ENCODE assay signal across 23 mouse cellular contexts in the genomic region with DNA sequence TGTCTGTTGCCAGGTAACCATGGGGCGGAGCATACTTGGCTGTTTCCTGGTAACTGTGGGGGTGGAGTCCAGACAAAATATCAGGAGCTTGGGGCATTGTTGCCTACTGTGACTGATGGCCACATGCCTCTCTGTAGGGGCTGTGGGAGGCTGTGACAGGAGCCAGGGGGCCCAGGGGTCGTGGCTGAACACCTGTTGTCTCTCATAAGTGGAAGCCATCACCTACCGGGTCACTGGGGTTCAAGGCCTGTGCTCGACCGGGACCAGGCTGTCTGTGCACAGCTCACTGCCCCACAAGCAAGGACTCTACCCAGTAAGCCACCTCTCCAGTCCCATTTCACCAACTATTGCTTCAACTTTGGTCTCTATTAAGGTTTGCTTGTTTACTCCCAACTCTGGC.
"Had no signal": no experiment of that assay in that cellular context is flagged by ENCODE, and none has a peak within 500 bp of the region (broad histone marks: within the 10 kb centered on the region; RNA-seq: fewer than 3 reads in every experiment).

No protein-coding gene starts in this region.

- H3K4me1 ChIP-seq: limb, embryonic 10.5 days; limb, embryonic 13.5 days; liver, embryonic 12.5 days; liver, embryonic 15.5 days; midbrain, embryonic 12.5 days; neural tube, embryonic 12.5 days; neural tube, embryonic 15.5 days had no signal

- H3K9me3 ChIP-seq: limb, embryonic 10.5 days; limb, embryonic 13.5 days; liver, embryonic 12.5 days; liver, embryonic 15.5 days; midbrain, embryonic 12.5 days; midbrain, embryonic 15.5 days; neural tube, embryonic 15.5 days had no signal

- DNase-seq: kidney, adult 2 months; kidney, postnatal 25 days; layer of hippocampus, adult 9-11 months; liver; lung, adult 18-20 months; lung, postnatal 14 days; right cerebral cortex, adult 18-20 months; right cerebral cortex, postnatal 14 days; right cerebral cortex, postnatal 4 days; thymus, adult 2 months; thymus, postnatal 14 days; thymus, postnatal 4 days had no signal

- H3K4me3 ChIP-seq: layer of hippocampus, adult 2 months; limb, embryonic 10.5 days; limb, embryonic 13.5 days; liver, embryonic 12.5 days; liver, embryonic 15.5 days; midbrain, embryonic 12.5 days; midbrain, embryonic 15.5 days; neural tube, embryonic 12.5 days; neural tube, embryonic 15.5 days had no signal

- H3K27ac ChIP-seq: kidney, postnatal 0 days; layer of hippocampus, adult 2 months; limb, embryonic 10.5 days; limb, embryonic 13.5 days; liver, embryonic 12.5 days; liver, embryonic 15.5 days; macrophage; midbrain, embryonic 12.5 days; midbrain, embryonic 15.5 days; neural tube, embryonic 12.5 days; neural tube, embryonic 15.5 days had no signal

- H3K27me3 ChIP-seq: limb, embryonic 13.5 days; liver, embryonic 12.5 days; liver, embryonic 15.5 days; midbrain, embryonic 12.5 days; midbrain, embryonic 15.5 days; neural tube, embryonic 12.5 days; neural tube, embryonic 15.5 days had no signal

- H3K9ac ChIP-seq: limb, embryonic 13.5 days; liver, embryonic 12.5 days; liver, embryonic 15.5 days; midbrain, embryonic 12.5 days; midbrain, embryonic 15.5 days; neural tube, embryonic 12.5 days; neural tube, embryonic 15.5 days had no signal

- ATAC-seq: liver, embryonic 12.5 days; midbrain, embryonic 15.5 days had no signal

- H3K4me2 ChIP-seq: limb, embryonic 13.5 days; liver, embryonic 12.5 days; liver, embryonic 15.5 days; midbrain, embryonic 12.5 days; midbrain, embryonic 15.5 days; neural tube, embryonic 12.5 days; neural tube, embryonic 15.5 days had no signal

- H3K36me3 ChIP-seq: limb, embryonic 10.5 days; limb, embryonic 13.5 days; liver, embryonic 12.5 days; liver, embryonic 15.5 days; midbrain, embryonic 12.5 days; midbrain, embryonic 15.5 days; neural tube, embryonic 12.5 days; neural tube, embryonic 15.5 days had no signal
